Mouse (Mus musculus): ENCODE measurements at regions not wholly inside any gene's neighbourhood (a gene's known extent, or its start where the extent isn't known, plus 50 kb on each side); places are given as distances from the start of the nearest gene placed in this dataset.

DNA sequence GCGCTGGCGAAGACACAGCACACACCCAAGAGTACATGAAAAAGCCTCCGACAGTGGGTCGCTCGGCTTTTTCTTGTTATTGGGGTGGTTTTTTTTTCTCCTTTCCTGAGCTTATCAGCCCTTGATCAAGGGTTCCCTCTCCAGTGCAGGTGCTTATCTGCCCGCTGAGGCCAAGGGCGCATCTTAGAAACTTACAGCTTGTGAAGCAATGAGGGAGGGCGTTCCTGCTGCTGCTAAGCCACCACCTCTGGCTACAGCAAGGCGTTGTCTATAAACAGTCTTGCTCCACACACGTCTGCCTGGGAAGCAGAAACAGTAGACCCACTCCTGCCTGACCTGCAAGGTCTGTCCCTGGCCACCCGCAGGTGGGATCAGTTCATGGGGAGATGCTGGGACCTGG is 240.9 kb downstream of the 3110018I06Rik start:
- 76% methylated on average over 11 of the region's 11 CpGs for WGBS

DNA sequence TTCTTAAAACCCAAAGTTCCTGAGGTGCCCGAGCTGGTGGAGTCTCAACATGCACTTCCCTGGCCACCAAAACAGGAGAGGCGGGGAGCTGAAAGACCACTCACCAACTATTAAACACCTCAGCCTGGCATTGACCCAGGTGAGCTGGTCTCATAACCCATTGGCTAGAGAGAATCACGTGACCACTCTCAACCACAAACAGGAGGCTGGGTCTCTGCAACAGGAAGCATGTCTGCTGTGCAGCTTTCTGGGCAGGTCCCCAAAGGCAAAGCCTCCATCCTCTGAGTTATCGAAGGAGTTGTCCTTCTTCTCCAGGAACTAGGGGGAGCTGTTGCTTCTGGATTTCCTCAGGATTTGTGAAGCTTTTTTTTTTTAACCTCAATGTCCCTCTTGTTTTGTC is 242.5 kb downstream of the 3110018I06Rik start:
- TF ChIP-seq POLR2A (IDR thresholded peaks at IDR 0.05; ENCODE audit: borderline replicate concordance, extremely low read depth, insufficient read depth, insufficient read length): no peak
- 72% methylated on average over 4 of the region's 4 CpGs for WGBS

More for the DNA sequence above, 240.9 kb downstream of the 3110018I06Rik start:
- Histone ChIP-seq H3K27ac (replicated peaks; ENCODE audit: low read depth, low read length) (no peak overlapping the region), H3K27me3 (ENCODE audit: control insufficient read depth, insufficient read depth, low read length) (no peaks in the 10 kb centered on the region), H3K4me2 (replicated peaks; ENCODE audit: low read depth, low read length, severe bottlenecking) (no peak overlapping the region), H3K9ac (ENCODE audit: low read depth, low read length, severe bottlenecking) (no peak overlapping the region), H3K4me3 (replicated peaks; ENCODE audit: low read length) (no peak overlapping the region), H3K4me1 (ENCODE audit: control insufficient read depth, insufficient read depth, low read length) (0 out of 2 replicates have a peak, but pooled peaks cover 3% of the 10 kb centered on the region), H3K9me3 (ENCODE audit: control insufficient read depth, low read length) (no peaks in the 10 kb centered on the region; the same call in 1 of the 2 replicates), H3K36me3 (ENCODE audit: control insufficient read depth, insufficient read depth, low read length) (no peaks in the 10 kb centered on the region)
- no peak for TF ChIP-seq POLR2A (IDR thresholded peaks at IDR 0.05; ENCODE audit: borderline replicate concordance, extremely low read depth, insufficient read depth, insufficient read length)
- DNase-seq (ENCODE audit: low spot score) (no peak), ATAC-seq (ENCODE audit: low FRiP score, low read depth) (no peak)

DNA sequence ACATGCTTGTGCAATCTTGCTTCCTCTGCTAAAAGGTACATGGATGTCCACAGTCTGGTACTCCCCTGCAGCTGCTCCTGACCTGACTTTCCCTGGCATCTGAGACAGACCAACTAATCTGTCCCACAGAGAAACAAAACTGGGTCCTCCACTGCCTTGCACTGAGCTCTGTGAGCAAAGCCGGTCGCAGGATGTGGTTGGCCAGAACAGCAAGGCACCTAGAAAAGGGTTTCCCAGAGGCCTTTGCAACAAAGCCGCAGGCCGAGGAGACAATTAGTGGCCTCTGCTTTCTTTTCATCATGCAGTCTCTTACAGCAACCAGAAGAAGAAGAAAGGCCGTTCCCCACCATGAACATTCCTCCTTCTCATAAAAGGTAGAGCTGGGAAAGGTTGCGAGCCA is 246.1 kb downstream of the 3110018I06Rik start:
- TF ChIP-seq POLR2A (IDR thresholded peaks at IDR 0.05; ENCODE audit: borderline replicate concordance, extremely low read depth, insufficient read depth, insufficient read length): no peak
- Histone ChIP-seq H3K4me1 (ENCODE audit: control insufficient read depth, insufficient read depth, low read length) (no peaks in the 10 kb centered on the region), H3K9me3 (ENCODE audit: control insufficient read depth, low read length) (no peaks in the 10 kb centered on the region), H3K9ac (ENCODE audit: low read depth, low read length, severe bottlenecking) (no peak overlapping the region), H3K27ac (replicated peaks; ENCODE audit: low read depth, low read length) (no peak overlapping the region), H3K4me3 (replicated peaks; ENCODE audit: low read length) (no peak overlapping the region), H3K36me3 (ENCODE audit: control insufficient read depth, insufficient read depth, low read length) (no peaks in the 10 kb centered on the region), H3K4me2 (replicated peaks; ENCODE audit: low read depth, low read length, severe bottlenecking) (no peak overlapping the region), H3K27me3 (ENCODE audit: control insufficient read depth, insufficient read depth, low read length) (no peaks in the 10 kb centered on the region)
- DNase-seq (ENCODE audit: low spot score) (no peak), ATAC-seq (ENCODE audit: low FRiP score, low read depth) (no peak)
- WGBS: 75% methylated on average over 6 of the region's 6 CpGs

More for the DNA sequence above, 242.5 kb downstream of the 3110018I06Rik start:
- H3K27ac ChIP-seq (replicated peaks; ENCODE audit: low read depth, low read length): no peak overlapping the region
- no peak for ATAC-seq (ENCODE audit: low FRiP score, low read depth)
- H3K9me3 ChIP-seq (ENCODE audit: control insufficient read depth, low read length): no peaks in the 10 kb centered on the region; the same call in 1 of the 2 replicates
- no peak overlapping the region for H3K4me3 ChIP-seq (replicated peaks; ENCODE audit: low read length)
- no peak overlapping the region for H3K9ac ChIP-seq (ENCODE audit: low read depth, low read length, severe bottlenecking)
- no peaks in the 10 kb centered on the region for H3K4me1 ChIP-seq (ENCODE audit: control insufficient read depth, insufficient read depth, low read length)
- no peak for DNase-seq (ENCODE audit: low spot score)
- H3K4me2 ChIP-seq (replicated peaks; ENCODE audit: low read depth, low read length, severe bottlenecking): no peak overlapping the region
- H3K36me3 ChIP-seq (ENCODE audit: control insufficient read depth, insufficient read depth, low read length): no peaks in the 10 kb centered on the region
- no peaks in the 10 kb centered on the region for H3K27me3 ChIP-seq (ENCODE audit: control insufficient read depth, insufficient read depth, low read length)

DNA sequence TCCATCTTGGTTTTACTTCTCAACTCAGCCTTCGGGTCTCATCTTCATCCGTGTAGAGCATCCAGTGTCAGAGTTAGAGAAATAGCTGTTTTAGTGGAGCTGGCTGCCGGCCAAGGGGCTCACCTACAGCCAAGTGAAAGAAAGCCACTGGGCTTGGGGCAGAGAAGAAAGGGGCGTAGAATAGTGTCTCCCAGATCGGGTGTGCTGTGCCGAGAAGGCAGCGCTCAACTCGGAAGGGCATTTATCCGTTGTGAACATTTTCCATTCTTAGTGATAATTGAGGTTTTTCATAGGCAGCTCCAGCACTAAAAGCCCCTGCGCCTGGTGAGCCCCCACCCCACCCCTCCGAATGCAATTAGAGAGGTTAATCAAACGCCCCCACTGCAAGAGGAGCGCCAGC is 254.2 kb downstream of the 3110018I06Rik start:
- Histone ChIP-seq H3K4me1 (ENCODE audit: control insufficient read depth, insufficient read depth, low read length) (peaks cover 6% of the 10 kb centered on the region), H3K36me3 (ENCODE audit: control insufficient read depth, insufficient read depth, low read length) (no peaks in the 10 kb centered on the region), H3K9me3 (ENCODE audit: control insufficient read depth, low read length) (no peaks in the 10 kb centered on the region), H3K4me2 (replicated peaks; ENCODE audit: low read depth, low read length, severe bottlenecking) (peak overlapping the region; percentile 18; the same call in 1 of the 2 replicates), H3K27me3 (ENCODE audit: control insufficient read depth, insufficient read depth, low read length) (no peaks in the 10 kb centered on the region), H3K4me3 (replicated peaks; ENCODE audit: low read length) (no peak overlapping the region), H3K9ac (ENCODE audit: low read depth, low read length, severe bottlenecking) (no peak overlapping the region), H3K27ac (replicated peaks; ENCODE audit: low read depth, low read length) (no peak overlapping the region)
- no peak for TF ChIP-seq POLR2A (IDR thresholded peaks at IDR 0.05; ENCODE audit: borderline replicate concordance, extremely low read depth, insufficient read depth, insufficient read length)
- no peak for ATAC-seq (ENCODE audit: low FRiP score, low read depth)
- no peak for DNase-seq (ENCODE audit: low spot score)
- 40% methylated on average over 13 of the region's 13 CpGs for WGBS

DNA sequence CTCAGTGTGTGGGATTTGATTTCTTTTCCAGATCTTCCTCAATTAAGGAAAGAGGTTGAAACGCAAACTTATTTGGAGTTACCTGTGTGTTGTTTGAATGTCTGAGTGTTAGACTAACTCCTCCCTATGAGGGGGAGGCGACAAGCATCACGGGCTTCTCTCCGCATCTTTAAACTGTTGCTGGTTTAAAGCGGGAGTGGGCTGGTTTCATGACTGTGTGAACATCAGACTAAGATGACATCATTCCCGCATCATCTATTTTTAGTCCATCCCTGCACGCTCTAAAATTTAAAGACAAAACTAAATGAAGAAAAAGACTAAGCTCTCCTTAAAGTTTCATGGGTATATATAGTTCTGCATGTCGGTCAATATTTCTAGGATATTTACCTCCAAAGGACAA is 256.4 kb downstream of the 3110018I06Rik start:
- H3K4me3 ChIP-seq (replicated peaks; ENCODE audit: low read length): no peak overlapping the region
- peaks cover 25% of the 10 kb centered on the region for H3K4me1 ChIP-seq (ENCODE audit: control insufficient read depth, insufficient read depth, low read length)
- no peak for TF ChIP-seq POLR2A (IDR thresholded peaks at IDR 0.05; ENCODE audit: borderline replicate concordance, extremely low read depth, insufficient read depth, insufficient read length)
- no peak for DNase-seq (ENCODE audit: low spot score)
- H3K9me3 ChIP-seq (ENCODE audit: control insufficient read depth, low read length): no peaks in the 10 kb centered on the region
- H3K36me3 ChIP-seq (ENCODE audit: control insufficient read depth, insufficient read depth, low read length): no peaks in the 10 kb centered on the region
- H3K9ac ChIP-seq (ENCODE audit: low read depth, low read length, severe bottlenecking): no peak overlapping the region
- no peak overlapping the region for H3K27ac ChIP-seq (replicated peaks; ENCODE audit: low read depth, low read length)
- WGBS: 82% methylated on average over 8 of the region's 8 CpGs
- H3K27me3 ChIP-seq (ENCODE audit: control insufficient read depth, insufficient read depth, low read length): no peaks in the 10 kb centered on the region
- no peak overlapping the region for H3K4me2 ChIP-seq (replicated peaks; ENCODE audit: low read depth, low read length, severe bottlenecking)
- ATAC-seq (ENCODE audit: low FRiP score, low read depth): no peak

All from limb, embryonic 14.5 days (tissue).